Mouse (Mus musculus): ENCODE measurements around the gene Zfp276. TPM values are rescaled to one million over a fixed set of nuclear protein-coding genes. Genes with fewer than 3 reads are reported as not detected.

The Zfp276 gene
- polyA plus RNA-seq, 1 experiment from 2014 or later = 8.0 TPM

- peaks cover 65% of the 10 kb centered on the region for H3K36me3 ChIP-seq (replicated peaks)
- ATAC-seq (ENCODE audit: insufficient read depth) = no peak
- H3K4me1 ChIP-seq (replicated peaks) = no peaks in the 10 kb centered on the region
- H3K9me3 ChIP-seq (replicated peaks) = no peaks in the 10 kb centered on the region
- WGBS (ENCODE audit: insufficient replicate concordance) = 81% methylated on average over 8 of the region's 8 CpGs
- H3K9ac ChIP-seq = no peak overlapping the region
- no peaks in the 10 kb centered on the region for H3K27me3 ChIP-seq
- no peak overlapping the region for H3K27ac ChIP-seq (replicated peaks)
- no peak overlapping the region for H3K4me2 ChIP-seq
- H3K4me3 ChIP-seq (replicated peaks) = no peak overlapping the region
These were observed 36.7 kb downstream of the Zfp276 start for GRCm38 (mm10) chr8:123290679-123291078.

- no peaks in the 10 kb centered on the region for H3K27me3 ChIP-seq
- no peak overlapping the region for H3K4me3 ChIP-seq (replicated peaks)
- 79% methylated on average over 8 of the region's 8 CpGs for WGBS (ENCODE audit: insufficient replicate concordance)
- no peak overlapping the region for H3K27ac ChIP-seq (replicated peaks)
- no peak for ATAC-seq (ENCODE audit: insufficient read depth)
- H3K9me3 ChIP-seq (replicated peaks) = no peaks in the 10 kb centered on the region
- peaks cover 68% of the 10 kb centered on the region for H3K36me3 ChIP-seq (replicated peaks)
- H3K4me2 ChIP-seq = no peak overlapping the region
- no peak overlapping the region for H3K9ac ChIP-seq
- H3K4me1 ChIP-seq (replicated peaks) = no peaks in the 10 kb centered on the region
These were observed 37.7 kb downstream of the Zfp276 start for GRCm38 (mm10) chr8:123291716-123292115.

GRCm38 (mm10) chr8:123292281-123292680, 38.3 kb downstream of the Zfp276 start:
- Histone ChIP-seq H3K4me1 (replicated peaks) (no peaks in the 10 kb centered on the region), H3K27ac (replicated peaks) (no peak overlapping the region), H3K4me2 (no peak overlapping the region), H3K9me3 (replicated peaks) (no peaks in the 10 kb centered on the region), H3K9ac (no peak overlapping the region), H3K27me3 (no peaks in the 10 kb centered on the region), H3K4me3 (replicated peaks) (no peak overlapping the region), H3K36me3 (replicated peaks) (peaks cover 68% of the 10 kb centered on the region)
- WGBS (ENCODE audit: insufficient replicate concordance) = 69% methylated on average over 3 of the region's 3 CpGs
- ATAC-seq (ENCODE audit: insufficient read depth) = no peak

GRCm38 (mm10) chr8:123292785-123293184, 38.8 kb downstream of the Zfp276 start:
- peaks cover 69% of the 10 kb centered on the region for H3K36me3 ChIP-seq (replicated peaks)
- WGBS (ENCODE audit: insufficient replicate concordance) = 76% methylated on average over 2 of the region's 2 CpGs
- ATAC-seq (ENCODE audit: insufficient read depth) = no peak

GRCm38 (mm10) chr8:123298301-123298700, 44.3 kb downstream of the Zfp276 start:
- Histone ChIP-seq H3K4me2 (no peak overlapping the region), H3K4me3 (replicated peaks) (no peak overlapping the region), H3K27ac (replicated peaks) (no peak overlapping the region), H3K4me1 (replicated peaks) (no peaks in the 10 kb centered on the region), H3K9ac (no peak overlapping the region), H3K36me3 (replicated peaks) (peaks cover 55% of the 10 kb centered on the region), H3K27me3 (no peaks in the 10 kb centered on the region), H3K9me3 (replicated peaks) (no peaks in the 10 kb centered on the region)
- WGBS (ENCODE audit: insufficient replicate concordance) = 73% methylated on average over 11 of the region's 11 CpGs
- no peak for ATAC-seq (ENCODE audit: insufficient read depth)

More at GRCm38 (mm10) chr8:123292785-123293184, 38.8 kb downstream of the Zfp276 start:
- H3K9me3 ChIP-seq (replicated peaks) = no peaks in the 10 kb centered on the region
- H3K4me2 ChIP-seq = no peak overlapping the region
- H3K27ac ChIP-seq (replicated peaks) = no peak overlapping the region
- H3K4me3 ChIP-seq (replicated peaks) = no peak overlapping the region
- no peaks in the 10 kb centered on the region for H3K27me3 ChIP-seq
- H3K9ac ChIP-seq = no peak overlapping the region
- no peaks in the 10 kb centered on the region for H3K4me1 ChIP-seq (replicated peaks)

GRCm38 (mm10) chr8:123308738-123309137, 54.7 kb downstream of the Zfp276 start:
- WGBS (ENCODE audit: insufficient replicate concordance) = 59% methylated on average over 4 of the region's 4 CpGs

GRCm38 (mm10) chr8:123317781-123318466, 63.9 kb downstream of the Zfp276 start:
- Histone ChIP-seq H3K36me3 (replicated peaks) (peaks cover 11% of the 10 kb centered on the region; the same call in 1 of the 2 replicates), H3K4me1 (replicated peaks) (peaks cover 25% of the 10 kb centered on the region), H3K4me2 (peak overlapping the region; percentile 83), H3K9me3 (replicated peaks) (no peaks in the 10 kb centered on the region), H3K4me3 (replicated peaks) (peak overlapping the region; percentile 72), H3K27me3 (peaks cover 6% of the 10 kb centered on the region; the same call in 1 of the 2 replicates), H3K9ac (peak overlapping the region; percentile 66), H3K27ac (replicated peaks) (peak overlapping the region; percentile 48)
- ATAC-seq (ENCODE audit: insufficient read depth) = peak; percentile 88
- 3% methylated on average over 21 of the region's 21 CpGs for WGBS (ENCODE audit: insufficient replicate concordance)

More at GRCm38 (mm10) chr8:123308738-123309137, 54.7 kb downstream of the Zfp276 start:
- Histone ChIP-seq H3K36me3 (replicated peaks) (peaks cover 72% of the 10 kb centered on the region), H3K4me3 (replicated peaks) (no peak overlapping the region), H3K9ac (no peak overlapping the region), H3K27me3 (no peaks in the 10 kb centered on the region), H3K27ac (replicated peaks) (no peak overlapping the region), H3K4me2 (no peak overlapping the region), H3K4me1 (replicated peaks) (no peaks in the 10 kb centered on the region; the same call in 1 of the 2 replicates), H3K9me3 (replicated peaks) (no peaks in the 10 kb centered on the region)
- no peak for ATAC-seq (ENCODE audit: insufficient read depth)

- ATAC-seq (ENCODE audit: insufficient read depth) = peak; percentile 99
- H3K27ac ChIP-seq (replicated peaks) = peak within 1 kb of the TSS; percentile 69
- H3K4me3 ChIP-seq (replicated peaks) = peak within 1 kb of the TSS; percentile 72
- peaks cover 25% of the 10 kb centered on the region for H3K4me1 ChIP-seq (replicated peaks)
- no peaks in the 10 kb centered on the region for H3K9me3 ChIP-seq (replicated peaks)
- H3K27me3 ChIP-seq = peaks cover 9% of the 10 kb centered on the region; the same call in 1 of the 2 replicates
- H3K36me3 ChIP-seq (replicated peaks) = peaks cover 6% of the 10 kb centered on the region; the same call in 1 of the 2 replicates
- under 1% methylated on average over 24 of the region's 24 CpGs for WGBS (ENCODE audit: insufficient replicate concordance)
- peak within 1 kb of the TSS; percentile 66 for H3K9ac ChIP-seq
- H3K4me2 ChIP-seq = peak within 1 kb of the TSS; percentile 83
These were observed 64.5 kb downstream of the Zfp276 start, which contains the start of gene Fanca for GRCm38 (mm10) chr8:123318467-123318911. Fanca (minus strand) TSS chr8:123318576.

Other genes with a start within 250 kb of the Zfp276 start
- 18.1 and 20.8 TPM in 2 replicates for gene Ankrd11, start 211.9 kb upstream of the Zfp276 start, polyA plus RNA-seq (2015; fragmentation: Nextera tagmentation; extraction: Ambion mirVana)
- 20.8 and 21.2 TPM in 2 replicates for gene Spg7, start 191.3 kb upstream of the Zfp276 start, polyA plus RNA-seq (2015; fragmentation: Nextera tagmentation; extraction: Ambion mirVana)
- gene Rpl13, start 151.8 kb upstream of the Zfp276 start, polyA plus RNA-seq (2015; fragmentation: Nextera tagmentation; extraction: Ambion mirVana) = 785 TPM in 2 replicates
- 0.30 and 0.45 TPM in 2 replicates for gene Cpne7, start 136.8 kb upstream of the Zfp276 start, polyA plus RNA-seq (2015; fragmentation: Nextera tagmentation; extraction: Ambion mirVana)
- 0.76 and 0.96 TPM in 2 replicates for gene Sult5a1, start 95.9 kb upstream of the Zfp276 start, polyA plus RNA-seq (2015; fragmentation: Nextera tagmentation; extraction: Ambion mirVana)
- gene Dpep1, start 68.0 kb upstream of the Zfp276 start, polyA plus RNA-seq (2015; fragmentation: Nextera tagmentation; extraction: Ambion mirVana) = 0.21 and 0.26 TPM in 2 replicates
- 59.5 and 63.8 TPM in 2 replicates for gene Chmp1a, start 41.4 kb upstream of the Zfp276 start, polyA plus RNA-seq (2015; fragmentation: Nextera tagmentation; extraction: Ambion mirVana)
- gene Spata33, start 41.4 kb upstream of the Zfp276 start, polyA plus RNA-seq (2015; fragmentation: Nextera tagmentation; extraction: Ambion mirVana) = 0.18 and 0.37 TPM in 2 replicates
- 8.9 and 9.0 TPM in 2 replicates for gene Cdk10, start 29.4 kb upstream of the Zfp276 start, polyA plus RNA-seq (2015; fragmentation: Nextera tagmentation; extraction: Ambion mirVana)
- 2.2 and 2.9 TPM in 2 replicates for gene Spata2l, start 18.0 kb upstream of the Zfp276 start, polyA plus RNA-seq (2015; fragmentation: Nextera tagmentation; extraction: Ambion mirVana)
- gene Vps9d1, start 153 bp downstream of the Zfp276 start, polyA plus RNA-seq (2015; fragmentation: Nextera tagmentation; extraction: Ambion mirVana) = 4.6 and 5.3 TPM in 2 replicates
- gene Fanca, start 64.4 kb downstream of the Zfp276 start, polyA plus RNA-seq (2015; fragmentation: Nextera tagmentation; extraction: Ambion mirVana) = 15.5 and 16.7 TPM in 2 replicates
- 3.0 and 3.4 TPM in 2 replicates for gene Spire2, start 78.5 kb downstream of the Zfp276 start, polyA plus RNA-seq (2015; fragmentation: Nextera tagmentation; extraction: Ambion mirVana)
- gene Tcf25, start 119.6 kb downstream of the Zfp276 start, polyA plus RNA-seq (2015; fragmentation: Nextera tagmentation; extraction: Ambion mirVana) = 50.6 and 54.5 TPM in 2 replicates
- not detected in 2 replicates for gene Mc1r, start 152.9 kb downstream of the Zfp276 start, polyA plus RNA-seq (2015; fragmentation: Nextera tagmentation; extraction: Ambion mirVana)
- 0.67 and 0.99 TPM in 2 replicates for gene Tubb3, start 157.2 kb downstream of the Zfp276 start, polyA plus RNA-seq (2015; fragmentation: Nextera tagmentation; extraction: Ambion mirVana)
- 11.7 and 11.9 TPM in 2 replicates for gene Def8, start 169.3 kb downstream of the Zfp276 start, polyA plus RNA-seq (2015; fragmentation: Nextera tagmentation; extraction: Ambion mirVana)
- 22.2 and 24.2 TPM in 2 replicates for gene Afg3l1, start 223.7 kb downstream of the Zfp276 start, polyA plus RNA-seq (2015; fragmentation: Nextera tagmentation; extraction: Ambion mirVana)

Measured in liver, embryonic 15.5 days (tissue).